Mouse (Mus musculus): ENCODE results near the gene Tex35. TPM values are rescaled to one million over a fixed set of nuclear protein-coding genes. Genes with fewer than 3 reads are reported as not detected.

The Tex35 gene
- 0.10 TPM in 1 of 2 replicates, not detected in the other for polyA plus RNA-seq (2012; rRNA removed)

DNA sequence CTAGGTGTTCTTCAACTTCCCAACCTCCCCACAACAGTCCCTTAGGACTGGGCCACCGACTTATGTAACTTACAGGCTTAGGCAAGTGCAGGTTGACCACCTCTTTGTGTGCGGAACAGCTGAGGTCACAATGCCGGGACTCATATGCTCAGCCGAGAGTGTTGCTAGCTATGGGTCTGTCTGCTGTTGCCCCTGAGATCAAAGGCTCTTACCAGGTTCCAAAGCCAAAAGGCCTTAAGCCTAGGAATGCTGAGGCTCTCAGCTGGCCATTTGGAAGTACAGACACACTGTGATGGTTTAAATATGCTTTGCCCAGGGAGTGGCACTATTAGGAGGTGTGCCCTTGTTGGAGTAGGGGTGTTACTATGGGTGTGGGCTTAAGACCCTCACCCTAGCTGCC is at the start of gene Tex35:
Gene Tex35 (minus strand): TSS at position 101 of the 400 bp plus-strand sequence.
- DNase-seq (ENCODE audit: extremely low spot score in 1 of 2, low spot score in 1 of 2), result no peak

DNA sequence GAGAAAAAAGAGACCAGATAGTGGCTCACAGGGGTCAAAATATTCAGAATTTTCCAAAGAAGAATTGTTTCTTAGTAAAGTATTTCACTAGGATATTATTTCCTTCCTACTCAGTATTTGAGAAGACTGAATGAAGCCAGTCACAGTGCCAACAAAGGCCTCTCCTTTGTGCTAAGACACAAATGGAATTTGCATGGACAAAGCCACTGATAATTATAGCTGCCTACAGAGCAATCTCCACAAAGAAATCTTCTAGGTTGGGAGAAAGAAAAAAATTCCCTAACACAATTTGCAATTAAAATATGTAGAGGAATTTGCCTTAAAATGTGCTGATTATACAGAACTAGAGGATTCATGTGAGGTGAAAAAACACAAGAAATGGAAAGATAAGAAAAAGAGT is 45.3 kb upstream of the Tex35 start:
- DNase-seq (ENCODE audit: extremely low spot score in 1 of 2, low spot score in 1 of 2), result no peak

- no peak for DNase-seq (ENCODE audit: extremely low spot score in 1 of 2, low spot score in 1 of 2)
Observed at GRCm38 (mm10) chr1:157150107-157150506, 41.6 kb upstream of the Tex35 start.

GRCm38 (mm10) chr1:157144621-157145020 is 36.1 kb upstream of the Tex35 start:
- no peak for DNase-seq (ENCODE audit: extremely low spot score in 1 of 2, low spot score in 1 of 2)

DNA sequence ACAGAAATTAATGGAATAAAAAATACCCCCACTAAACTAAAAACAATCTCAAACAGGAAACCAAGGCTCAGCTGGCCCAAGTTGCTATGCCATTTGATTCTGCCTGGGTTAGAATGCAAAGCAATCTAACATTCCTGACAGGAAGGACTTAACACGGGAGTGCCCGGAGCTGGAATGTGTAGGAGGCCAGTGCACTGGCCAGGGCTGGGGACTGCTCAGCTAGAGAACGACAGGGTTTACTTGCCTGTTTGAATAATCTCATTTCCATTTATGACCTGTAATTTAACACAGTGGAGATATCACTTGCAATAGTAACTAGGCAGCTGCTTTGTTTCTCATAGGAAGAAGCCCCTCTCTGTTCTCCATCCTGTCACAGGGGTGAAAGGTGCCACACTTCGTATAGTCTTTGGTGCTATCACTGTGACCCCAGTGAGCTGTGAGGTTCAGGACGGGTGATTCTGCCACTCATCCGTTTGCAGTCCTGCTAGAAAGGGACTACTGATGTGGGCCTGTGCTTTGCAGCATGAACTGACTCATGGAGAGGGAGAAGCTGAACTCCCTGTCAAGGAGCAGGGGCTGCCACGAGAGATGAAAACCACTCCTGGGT is 34.9 kb upstream of the Tex35 start:
- no peak for DNase-seq (ENCODE audit: extremely low spot score in 1 of 2, low spot score in 1 of 2)

GRCm38 (mm10) chr1:157141014-157141413 is 32.5 kb upstream of the Tex35 start:
- DNase-seq (ENCODE audit: extremely low spot score in 1 of 2, low spot score in 1 of 2), result no peak

DNA sequence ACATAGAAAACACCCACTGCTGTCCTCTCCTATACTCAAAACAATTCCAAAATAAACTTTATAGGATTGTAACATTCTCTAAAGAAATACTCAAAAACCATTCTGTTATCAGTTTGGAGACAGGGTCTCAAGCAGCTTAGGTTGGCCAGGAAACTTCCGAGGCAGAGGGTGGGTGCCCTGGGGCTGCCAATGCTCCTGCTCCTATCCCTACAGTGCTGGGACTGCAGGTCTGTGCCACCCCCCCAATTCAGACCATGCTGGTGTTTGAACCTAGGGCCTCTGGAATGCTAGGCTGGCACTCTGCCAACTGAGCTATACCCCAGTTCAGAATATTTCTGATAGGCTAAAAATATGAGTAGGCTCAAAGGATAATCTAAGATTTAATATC is 29.4 kb upstream of the Tex35 start:
- no peak for DNase-seq (ENCODE audit: extremely low spot score in 1 of 2, low spot score in 1 of 2)

DNA sequence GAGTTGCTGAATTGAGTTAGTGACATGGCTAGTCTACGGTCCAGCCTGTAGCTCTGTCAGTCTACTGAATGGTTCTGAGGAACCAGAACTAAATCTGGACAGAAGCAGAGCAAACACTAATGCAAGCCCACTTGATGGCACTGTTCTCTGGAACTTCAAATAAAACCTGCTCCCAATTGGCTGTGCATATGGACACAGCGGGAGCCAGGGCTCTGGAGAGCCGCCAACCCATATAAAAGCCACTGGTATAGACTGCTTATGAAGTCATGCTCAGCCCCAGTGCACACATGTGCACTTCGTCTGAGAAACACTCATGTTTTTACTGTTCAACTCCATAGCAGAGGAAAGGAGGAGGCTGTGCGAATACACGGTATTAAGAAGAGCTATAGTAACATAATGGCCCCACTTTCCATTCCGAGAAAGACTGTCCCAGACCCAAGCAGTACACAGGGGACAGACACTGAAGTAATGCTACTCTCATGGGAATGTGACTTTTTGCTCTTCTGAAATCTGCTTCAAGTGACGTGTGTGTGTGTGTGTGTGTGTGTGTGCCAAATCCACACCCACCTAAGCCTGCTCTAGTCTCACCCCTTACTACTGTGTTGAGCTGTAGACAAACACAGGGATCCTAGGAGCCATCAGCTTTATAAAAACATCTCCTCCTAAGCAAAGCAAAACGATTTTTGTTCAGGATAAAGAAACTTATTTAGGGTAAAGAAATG is 28.8 kb upstream of the Tex35 start:
- no peak for DNase-seq (ENCODE audit: extremely low spot score in 1 of 2, low spot score in 1 of 2)

GRCm38 (mm10) chr1:157128219-157128618 is 19.7 kb upstream of the Tex35 start:
- no peak for DNase-seq (ENCODE audit: extremely low spot score in 1 of 2, low spot score in 1 of 2)

- DNase-seq (ENCODE audit: extremely low spot score in 1 of 2, low spot score in 1 of 2), result no peak
Observed at GRCm38 (mm10) chr1:157123836-157124235, 15.4 kb upstream of the Tex35 start.

GRCm38 (mm10) chr1:157119168-157119567 is 10.7 kb upstream of the Tex35 start:
- DNase-seq (ENCODE audit: extremely low spot score in 1 of 2, low spot score in 1 of 2), result no peak

DNA sequence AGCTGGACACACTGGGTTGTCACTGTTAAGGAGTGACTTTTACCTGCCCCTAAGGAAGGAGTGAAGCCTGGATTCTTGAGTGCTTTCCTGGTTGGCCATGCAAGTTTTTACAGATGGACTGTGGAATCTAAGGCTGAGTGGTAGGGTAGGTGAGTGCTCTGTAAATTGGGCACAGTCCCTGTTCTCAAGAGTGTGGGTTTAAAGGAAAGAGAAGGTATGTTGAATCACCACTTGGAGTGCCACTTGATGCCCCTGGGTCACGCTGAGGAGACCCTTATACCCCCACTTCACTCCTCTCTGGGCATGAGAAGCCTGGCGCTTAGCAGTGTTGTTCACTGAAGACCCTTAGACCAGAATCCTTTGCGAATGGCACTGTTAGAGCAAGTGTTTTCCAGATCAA is 9.0 kb upstream of the Tex35 start:
- DNase-seq (ENCODE audit: extremely low spot score in 1 of 2, low spot score in 1 of 2), result no peak

DNA sequence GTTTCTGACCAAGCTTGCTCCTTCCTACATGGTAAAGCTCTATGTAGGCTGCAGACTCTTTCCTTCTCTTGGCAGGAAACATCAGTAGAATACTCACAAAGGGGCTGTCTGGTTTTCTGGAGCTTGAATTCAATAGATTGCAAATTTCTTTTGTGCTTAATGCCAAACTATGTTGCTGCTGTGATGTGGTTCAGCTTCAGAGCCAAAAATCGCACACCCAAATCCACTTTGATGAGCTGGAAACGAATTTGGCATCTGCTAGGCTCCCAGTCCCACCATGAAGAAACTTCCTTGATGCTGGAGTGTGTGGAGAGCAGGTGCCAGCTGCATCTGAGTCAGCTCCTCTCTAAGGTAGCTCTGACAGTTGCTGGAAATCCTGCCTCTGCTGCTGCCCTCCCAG is 6.0 kb upstream of the Tex35 start:
- DNase-seq (ENCODE audit: extremely low spot score in 1 of 2, low spot score in 1 of 2), result peak in 1 of 2 experiments; percentile 49

- no peak for DNase-seq (ENCODE audit: extremely low spot score in 1 of 2, low spot score in 1 of 2)
Observed at GRCm38 (mm10) chr1:157110287-157110835, 1.9 kb upstream of the Tex35 start.

DNA sequence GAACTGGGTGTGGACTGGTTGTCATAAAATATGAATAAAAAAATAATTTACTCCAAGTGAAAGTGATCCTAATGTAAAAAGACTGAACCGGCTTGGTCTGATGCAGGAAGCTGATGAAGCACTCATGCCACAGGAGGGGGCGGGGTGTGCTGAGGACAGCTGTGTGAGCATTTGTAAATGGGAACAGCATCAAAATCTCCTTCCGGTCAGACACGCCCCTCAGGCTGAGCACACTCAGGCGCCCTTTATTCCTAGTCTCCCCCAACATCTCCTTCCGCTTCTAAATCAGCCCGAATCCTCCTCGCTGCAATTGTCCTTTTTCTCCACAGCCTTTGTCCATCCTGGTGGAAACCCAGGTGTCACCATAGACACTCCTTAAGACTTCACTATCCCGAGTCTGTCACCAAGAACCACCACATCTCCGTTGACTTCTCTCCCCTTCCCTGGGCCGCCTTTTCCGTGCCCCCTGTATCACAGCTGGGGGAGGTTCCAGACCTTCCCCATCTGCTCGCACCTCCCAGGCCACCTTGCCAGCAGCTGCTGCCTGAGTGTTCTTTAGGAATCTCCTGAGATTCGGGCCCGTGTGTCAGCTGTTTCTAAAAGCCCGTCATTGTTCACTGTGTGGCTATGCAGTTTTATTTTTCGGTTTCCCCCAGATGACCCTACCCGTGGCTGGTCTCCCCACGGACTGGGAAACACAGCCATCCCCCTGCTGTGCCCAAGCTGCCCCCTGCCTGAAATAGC is 7.2 kb downstream of the Tex35 start:
- peak in 1 of 2 experiments; percentile 25 for DNase-seq (ENCODE audit: extremely low spot score in 1 of 2, low spot score in 1 of 2)

DNA sequence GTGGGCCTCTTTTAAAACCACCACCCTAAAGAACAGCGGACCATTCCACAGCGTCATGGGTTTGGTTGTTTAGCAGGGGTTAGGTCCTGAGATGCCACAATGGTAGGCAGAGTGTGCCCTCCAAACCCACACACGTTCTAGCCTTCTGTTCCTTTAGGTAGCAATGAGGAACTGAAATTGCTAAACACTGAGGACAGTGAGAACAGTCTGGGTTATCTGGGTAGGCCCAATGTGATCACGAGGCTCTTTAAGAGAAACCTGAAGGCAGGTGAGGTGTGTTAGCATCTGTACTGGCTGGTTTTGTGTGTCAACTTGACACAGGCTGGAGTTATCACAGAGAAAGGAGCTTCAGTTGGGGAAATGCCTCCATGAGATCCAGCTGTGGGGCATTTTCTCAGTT is 12.9 kb downstream of the Tex35 start:
- no peak for DNase-seq (ENCODE audit: extremely low spot score in 1 of 2, low spot score in 1 of 2)

DNA sequence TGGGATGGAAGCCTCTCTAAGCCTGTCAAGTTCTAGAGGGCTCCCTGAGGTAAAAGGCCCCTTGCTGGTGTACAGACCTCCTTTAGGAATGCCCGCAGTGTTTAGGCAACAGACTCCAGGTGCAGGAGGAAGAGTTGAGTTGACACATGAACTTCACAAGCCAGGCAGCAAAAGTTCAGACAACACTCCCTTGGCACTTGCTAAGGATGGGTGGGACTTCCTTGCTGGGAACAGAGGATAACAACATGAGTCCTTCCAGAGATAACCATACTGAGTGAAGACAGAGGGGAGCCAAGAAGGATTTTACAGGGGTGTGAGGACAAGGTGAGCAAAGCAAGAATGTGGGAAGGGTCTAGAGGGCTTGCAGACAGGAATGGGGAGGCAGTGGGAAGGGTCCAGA is 15.9 kb downstream of the Tex35 start:
- DNase-seq (ENCODE audit: extremely low spot score in 1 of 2, low spot score in 1 of 2), result no peak

GRCm38 (mm10) chr1:157092140-157092539 is 16.3 kb downstream of the Tex35 start:
- no peak for DNase-seq (ENCODE audit: extremely low spot score in 1 of 2, low spot score in 1 of 2)

- no peak for DNase-seq (ENCODE audit: extremely low spot score in 1 of 2, low spot score in 1 of 2)
Observed at GRCm38 (mm10) chr1:157090835-157091234, 17.6 kb downstream of the Tex35 start.

DNA sequence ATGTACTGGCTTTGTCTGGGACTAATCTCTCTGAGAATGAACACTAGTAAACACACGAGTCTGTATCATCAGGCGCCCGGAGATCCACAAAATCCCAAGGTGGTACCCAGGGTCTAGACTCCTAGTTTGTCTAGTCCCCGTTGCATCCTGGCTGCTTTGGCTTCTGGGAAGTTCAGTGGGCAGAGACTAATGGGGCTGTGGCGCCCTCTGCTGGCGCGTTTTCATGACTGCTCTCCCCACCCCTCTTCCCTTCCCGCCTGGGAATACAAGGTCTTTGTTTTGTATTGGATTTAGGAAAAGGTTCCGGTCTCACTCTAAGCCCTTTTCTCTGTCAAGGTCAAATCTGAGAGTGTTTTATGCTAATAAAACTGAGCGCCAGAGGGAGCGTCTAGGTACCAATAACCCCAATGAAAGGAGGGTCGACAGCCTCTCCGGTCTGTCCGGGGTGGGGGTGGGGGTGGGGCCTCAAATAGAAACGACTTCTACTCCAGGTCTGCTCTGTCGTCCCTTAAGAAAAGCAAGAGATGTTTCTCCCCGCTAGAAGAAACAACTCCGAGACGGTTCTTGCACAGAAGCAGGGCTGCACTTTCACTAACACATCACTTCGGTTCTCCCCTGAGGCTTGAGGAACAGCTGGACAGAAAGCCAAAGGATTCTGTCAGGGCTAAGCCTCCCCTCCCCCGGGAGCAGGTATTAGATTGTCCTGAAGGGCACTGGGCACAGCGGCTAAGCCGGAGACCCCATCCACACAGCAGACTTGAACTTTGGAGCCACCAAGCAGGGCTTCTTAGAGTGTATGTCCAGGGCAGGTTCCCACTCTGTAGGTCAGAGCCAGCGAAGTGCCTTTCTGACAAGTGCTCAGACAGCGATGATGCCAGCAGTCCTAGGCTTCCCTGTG is 22.1 kb downstream of the Tex35 start:
- peak in 1 of 2 experiments; percentile 72 for DNase-seq (ENCODE audit: extremely low spot score in 1 of 2, low spot score in 1 of 2)
